Mouse (Mus musculus) activated CD4-positive, CD25-positive, alpha-beta regulatory T cell, adult 9 weeks (primary cell): ENCODE data around the gene Gm6763. TPM values are rescaled to one million over a fixed set of nuclear protein-coding genes. Genes with fewer than 3 reads are reported as not detected.

ENCODE experiments used
- polyA plus RNA-seq: library from polyadenylated mRNA; unstranded; fragments of 100-300 nt; shearing (Covaris generic); gene quantifications from one replicate; pipeline ENCODE4 v1.2.1, GENCODE M21; 2017

The Gm6763 gene
- not detected for polyA plus RNA-seq

DNA sequence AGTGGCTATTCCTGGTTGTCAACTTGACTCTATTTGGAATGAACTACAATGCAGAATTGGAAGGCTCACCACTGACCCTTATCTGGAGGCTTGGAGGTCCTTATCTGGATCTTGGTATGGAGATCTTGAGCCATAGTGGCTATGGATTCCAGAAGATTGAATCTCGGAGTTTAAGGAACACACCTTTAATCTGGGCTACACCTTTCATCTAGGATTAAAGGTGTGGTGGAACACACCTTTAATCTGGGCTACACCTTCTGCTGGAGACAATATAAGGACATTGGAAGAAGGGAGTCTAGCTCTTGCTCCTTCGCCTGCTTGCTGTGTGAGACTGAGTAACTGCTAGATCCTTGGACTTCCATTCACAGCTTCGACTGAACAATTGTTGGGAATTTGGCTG lies at the start of gene Gm6763:
Gene Gm6763, plus strand, starts transcription at position 301 of the 400 bp plus-strand sequence.

DNA sequence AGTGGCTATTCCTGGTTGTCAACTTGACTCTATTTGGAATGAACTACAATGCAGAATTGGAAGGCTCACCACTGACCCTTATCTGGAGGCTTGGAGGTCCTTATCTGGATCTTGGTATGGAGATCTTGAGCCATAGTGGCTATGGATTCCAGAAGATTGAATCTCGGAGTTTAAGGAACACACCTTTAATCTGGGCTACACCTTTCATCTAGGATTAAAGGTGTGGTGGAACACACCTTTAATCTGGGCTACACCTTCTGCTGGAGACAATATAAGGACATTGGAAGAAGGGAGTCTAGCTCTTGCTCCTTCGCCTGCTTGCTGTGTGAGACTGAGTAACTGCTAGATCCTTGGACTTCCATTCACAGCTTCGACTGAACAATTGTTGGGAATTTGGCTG lies 8.6 kb upstream of the Gm6763 start, which contains the start of gene Gm21293:
Gene Gm21293, plus strand, starts transcription at position 301 of the 400 bp plus-strand sequence.

GRCm38 (mm10) chr10:104159706-104160105 lies 8.4 kb downstream of the Gm6763 start, which contains the start of gene Gm8764:
Gene Gm8764 (plus strand): TSS chr10:104160006.

DNA sequence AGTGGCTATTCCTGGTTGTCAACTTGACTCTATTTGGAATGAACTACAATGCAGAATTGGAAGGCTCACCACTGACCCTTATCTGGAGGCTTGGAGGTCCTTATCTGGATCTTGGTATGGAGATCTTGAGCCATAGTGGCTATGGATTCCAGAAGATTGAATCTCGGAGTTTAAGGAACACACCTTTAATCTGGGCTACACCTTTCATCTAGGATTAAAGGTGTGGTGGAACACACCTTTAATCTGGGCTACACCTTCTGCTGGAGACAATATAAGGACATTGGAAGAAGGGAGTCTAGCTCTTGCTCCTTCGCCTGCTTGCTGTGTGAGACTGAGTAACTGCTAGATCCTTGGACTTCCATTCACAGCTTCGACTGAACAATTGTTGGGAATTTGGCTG lies 16.9 kb downstream of the Gm6763 start, which contains the start of gene Gm21304:
Gene Gm21304, plus strand, starts transcription at position 301 of the 400 bp plus-strand sequence.

DNA sequence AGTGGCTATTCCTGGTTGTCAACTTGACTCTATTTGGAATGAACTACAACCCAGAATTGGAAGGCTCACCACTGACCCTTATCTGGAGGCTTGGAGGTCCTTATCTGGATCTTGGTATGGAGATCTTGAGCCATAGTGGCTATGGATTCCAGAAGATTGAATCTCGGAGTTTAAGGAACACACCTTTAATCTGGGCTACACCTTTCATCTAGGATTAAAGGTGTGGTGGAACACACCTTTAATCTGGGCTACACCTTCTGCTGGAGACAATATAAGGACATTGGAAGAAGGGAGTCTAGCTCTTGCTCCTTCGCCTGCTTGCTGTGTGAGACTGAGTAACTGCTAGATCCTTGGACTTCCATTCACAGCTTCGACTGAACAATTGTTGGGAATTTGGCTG lies 25.4 kb downstream of the Gm6763 start, which contains the start of gene Gm21312:
Gene Gm21312, plus strand, starts transcription at position 301 of the 400 bp plus-strand sequence.

DNA sequence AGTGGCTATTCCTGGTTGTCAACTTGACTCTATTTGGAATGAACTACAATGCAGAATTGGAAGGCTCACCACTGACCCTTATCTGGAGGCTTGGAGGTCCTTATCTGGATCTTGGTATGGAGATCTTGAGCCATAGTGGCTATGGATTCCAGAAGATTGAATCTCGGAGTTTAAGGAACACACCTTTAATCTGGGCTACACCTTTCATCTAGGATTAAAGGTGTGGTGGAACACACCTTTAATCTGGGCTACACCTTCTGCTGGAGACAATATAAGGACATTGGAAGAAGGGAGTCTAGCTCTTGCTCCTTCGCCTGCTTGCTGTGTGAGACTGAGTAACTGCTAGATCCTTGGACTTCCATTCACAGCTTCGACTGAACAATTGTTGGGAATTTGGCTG lies 33.9 kb downstream of the Gm6763 start, which contains the start of gene Gm20765:
Gene Gm20765, plus strand, starts transcription at position 301 of the 400 bp plus-strand sequence.

DNA sequence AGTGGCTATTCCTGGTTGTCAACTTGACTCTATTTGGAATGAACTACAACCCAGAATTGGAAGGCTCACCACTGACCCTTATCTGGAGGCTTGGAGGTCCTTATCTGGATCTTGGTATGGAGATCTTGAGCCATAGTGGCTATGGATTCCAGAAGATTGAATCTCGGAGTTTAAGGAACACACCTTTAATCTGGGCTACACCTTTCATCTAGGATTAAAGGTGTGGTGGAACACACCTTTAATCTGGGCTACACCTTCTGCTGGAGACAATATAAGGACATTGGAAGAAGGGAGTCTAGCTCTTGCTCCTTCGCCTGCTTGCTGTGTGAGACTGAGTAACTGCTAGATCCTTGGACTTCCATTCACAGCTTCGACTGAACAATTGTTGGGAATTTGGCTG lies 42.4 kb downstream of the Gm6763 start, which contains the start of gene Gm4340:
Gene Gm4340, plus strand, starts transcription at position 301 of the 400 bp plus-strand sequence.

Other genes starting within 250 kb of the Gm6763 start
- gene Gm21293, start 8.5 kb upstream of the Gm6763 start, polyA plus RNA-seq: not detected
- not detected for gene Gm8764, start 8.5 kb downstream of the Gm6763 start, polyA plus RNA-seq
- gene Gm21304, start 17.0 kb downstream of the Gm6763 start, polyA plus RNA-seq: not detected
- gene Gm21312, start 25.5 kb downstream of the Gm6763 start, polyA plus RNA-seq: not detected
- not detected for gene Gm20765, start 34.0 kb downstream of the Gm6763 start, polyA plus RNA-seq
- not detected for gene Gm4340, start 42.5 kb downstream of the Gm6763 start, polyA plus RNA-seq